Mouse (Mus musculus): Measurements from ENCODE around the gene Fau.

Fau gene

DNA sequence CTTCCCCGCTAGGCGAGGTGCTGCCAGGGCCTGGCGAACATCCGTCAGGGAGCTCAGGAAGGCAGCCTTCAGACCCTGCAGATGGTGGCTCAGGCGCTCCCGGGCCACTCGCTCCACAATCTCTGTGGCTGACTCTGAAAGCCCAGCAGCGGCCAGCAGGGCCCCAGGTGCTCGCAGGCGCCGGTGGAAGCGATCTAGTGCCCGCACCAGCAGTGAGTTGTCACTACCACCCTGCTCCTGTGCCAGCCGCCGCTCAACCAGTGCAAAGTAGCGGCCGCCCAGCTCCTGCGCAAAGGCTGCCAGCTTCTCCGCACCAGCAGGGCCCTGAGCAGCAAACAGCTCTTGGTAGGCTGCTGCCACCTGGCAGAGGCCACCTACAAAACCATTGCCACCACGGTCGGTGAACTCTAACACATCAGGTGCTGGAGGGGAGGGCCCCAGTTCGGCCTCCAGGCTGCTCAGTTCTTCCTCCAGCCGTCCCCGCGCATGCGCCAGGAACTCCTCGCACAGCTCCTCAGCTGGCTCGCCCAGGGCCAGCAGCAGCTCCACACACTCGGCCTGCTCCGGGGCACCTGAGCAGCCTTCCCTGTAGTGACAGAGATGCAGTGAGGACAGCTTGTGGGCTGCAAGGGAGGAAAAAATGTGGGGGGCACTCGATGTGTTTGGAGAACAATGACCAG is 13.1 kb downstream of the Fau start:
- DNase-seq (ENCODE audit: low read depth, low spot score) = no peak

DNA sequence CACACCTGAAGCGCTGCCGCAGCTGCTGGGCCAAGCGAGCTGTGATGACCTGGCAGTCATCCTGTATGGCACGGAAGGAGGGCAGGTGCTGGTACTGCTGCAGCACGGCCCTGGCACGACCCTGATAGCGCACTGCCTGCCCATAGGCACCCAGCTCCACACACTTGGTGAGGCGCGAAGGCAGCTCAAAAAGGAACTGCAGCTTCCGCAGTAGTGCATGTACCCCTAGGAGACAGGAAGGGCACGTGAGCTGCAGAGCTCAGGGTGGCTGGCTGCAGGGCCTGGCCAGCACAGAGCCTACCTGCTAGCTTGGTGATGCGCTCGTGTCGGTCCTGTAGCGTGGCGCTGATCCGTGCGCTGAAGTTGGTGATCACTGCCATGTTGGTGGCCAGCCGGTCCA is 13.6 kb downstream of the Fau start:
- no peak for DNase-seq (ENCODE audit: low read depth, low spot score)

DNA sequence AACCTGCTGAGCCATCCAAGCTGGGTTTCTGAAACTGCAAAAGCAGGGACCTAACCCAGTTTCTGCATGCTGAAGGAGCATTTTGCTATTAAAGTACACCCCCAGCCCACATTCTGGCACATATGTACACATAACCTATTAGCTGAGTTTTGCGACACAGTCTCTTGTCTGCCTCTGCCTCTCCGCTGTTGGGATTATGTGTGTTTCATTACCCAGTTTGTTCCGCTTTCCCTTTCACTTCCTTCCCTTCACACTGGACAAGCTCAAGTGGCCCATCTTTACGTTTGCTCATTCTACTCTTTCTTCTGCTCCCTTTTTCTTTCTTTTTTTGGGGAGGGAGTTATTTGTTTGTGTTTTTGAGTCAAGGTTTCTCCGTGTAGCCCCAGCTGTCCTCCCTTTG is 16.2 kb downstream of the Fau start:
- DNase-seq (ENCODE audit: low read depth, low spot score) = no peak

DNA sequence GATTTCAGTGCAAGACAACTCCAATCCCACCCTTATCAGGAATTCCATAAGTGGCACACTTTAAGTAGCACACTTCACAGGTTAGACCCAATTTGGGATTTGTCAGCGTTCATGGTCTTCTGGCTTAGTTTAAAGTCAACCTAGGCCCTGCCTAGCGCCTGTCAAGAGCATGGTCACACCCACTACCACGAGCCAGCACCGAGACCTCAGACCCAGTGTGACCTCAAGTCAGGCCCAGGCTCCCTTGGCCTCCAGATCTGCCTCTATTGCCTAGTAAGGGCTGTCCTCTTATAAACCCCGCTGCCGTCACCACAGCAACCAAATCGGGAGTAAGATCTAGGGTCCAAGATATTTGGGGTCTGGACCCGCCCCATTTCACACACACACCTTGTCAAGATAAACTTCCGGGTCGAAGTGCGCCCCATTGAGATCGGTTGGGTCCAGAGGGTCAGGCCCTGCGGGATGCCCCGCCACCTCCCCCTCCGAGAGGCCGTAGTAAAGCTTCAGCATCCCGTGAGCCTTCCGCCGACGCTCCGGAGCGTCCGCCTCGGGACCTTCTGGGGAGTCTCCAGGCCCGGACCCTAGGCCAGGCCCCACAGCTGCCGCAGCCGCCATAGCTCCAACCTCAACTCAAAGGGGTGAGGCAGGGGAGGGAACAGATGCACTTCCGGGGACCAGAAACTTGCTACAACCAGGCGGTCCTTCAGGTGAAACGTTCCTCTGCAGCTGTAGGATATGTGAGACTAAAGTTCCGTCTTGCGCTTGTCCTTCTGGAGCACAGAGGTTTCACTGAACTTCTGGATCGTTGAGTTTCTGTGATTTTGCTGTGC is 19.1 kb downstream of the Fau start, which contains the start of gene Vps51:
TSS of gene Vps51 (minus strand) at position 668 of the 830 bp plus-strand sequence.
- DNase-seq (ENCODE audit: low read depth, low spot score) = peak; percentile 87

DNA sequence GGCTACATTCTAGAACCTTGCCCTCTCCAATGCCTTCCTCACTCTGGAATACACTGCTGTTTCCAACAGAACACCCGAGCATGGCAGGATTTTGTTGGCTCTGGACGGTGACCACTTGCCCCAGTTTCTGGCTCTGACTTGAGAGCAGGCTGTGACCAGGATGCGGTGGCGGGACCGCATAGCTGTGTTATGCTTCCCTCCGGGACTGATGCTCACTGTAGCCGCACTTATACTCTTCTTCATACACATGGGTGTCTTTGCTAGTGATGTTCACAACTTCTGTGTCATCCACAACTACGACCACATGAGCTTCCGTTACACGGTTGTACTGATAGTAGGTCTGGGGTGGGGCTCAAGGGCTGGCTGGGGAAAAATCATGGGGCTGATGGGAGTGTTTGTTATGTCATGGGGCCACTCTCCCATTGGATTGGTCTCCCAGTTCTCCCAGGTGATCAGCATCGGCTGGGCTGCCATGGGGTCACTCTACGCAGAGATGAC is 22.4 kb downstream of the Fau start, which contains the start of gene Tmem262:
TSS of gene Tmem262 (plus strand) at position 51 of the 498 bp plus-strand sequence.
- DNase-seq (ENCODE audit: low read depth, low spot score) = no peak

DNA sequence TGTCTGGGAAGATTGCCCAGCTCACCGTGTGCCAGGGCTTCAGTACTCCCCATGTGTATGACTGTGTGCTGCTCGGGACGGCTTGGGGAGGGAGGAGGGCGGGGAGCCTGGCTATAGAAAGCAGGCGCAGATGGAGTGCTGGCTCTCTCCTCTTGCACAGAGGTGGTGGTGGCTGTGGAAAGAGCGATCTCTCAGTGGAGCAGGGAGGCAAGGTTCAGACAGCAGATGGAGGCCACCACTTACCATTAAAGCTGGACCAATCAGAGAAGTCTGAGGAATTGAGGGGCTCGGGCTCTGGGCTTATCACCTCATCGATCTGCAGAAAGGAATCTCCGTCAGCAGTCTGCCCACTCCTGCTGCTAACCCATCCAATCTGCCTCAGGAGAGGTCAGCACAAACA is 24.5 kb downstream of the Fau start, which contains the start of gene Gm28374:
TSS of gene Gm28374 (minus strand) at position 101 of the 400 bp plus-strand sequence.
- DNase-seq (ENCODE audit: low read depth, low spot score) = no peak

DNA sequence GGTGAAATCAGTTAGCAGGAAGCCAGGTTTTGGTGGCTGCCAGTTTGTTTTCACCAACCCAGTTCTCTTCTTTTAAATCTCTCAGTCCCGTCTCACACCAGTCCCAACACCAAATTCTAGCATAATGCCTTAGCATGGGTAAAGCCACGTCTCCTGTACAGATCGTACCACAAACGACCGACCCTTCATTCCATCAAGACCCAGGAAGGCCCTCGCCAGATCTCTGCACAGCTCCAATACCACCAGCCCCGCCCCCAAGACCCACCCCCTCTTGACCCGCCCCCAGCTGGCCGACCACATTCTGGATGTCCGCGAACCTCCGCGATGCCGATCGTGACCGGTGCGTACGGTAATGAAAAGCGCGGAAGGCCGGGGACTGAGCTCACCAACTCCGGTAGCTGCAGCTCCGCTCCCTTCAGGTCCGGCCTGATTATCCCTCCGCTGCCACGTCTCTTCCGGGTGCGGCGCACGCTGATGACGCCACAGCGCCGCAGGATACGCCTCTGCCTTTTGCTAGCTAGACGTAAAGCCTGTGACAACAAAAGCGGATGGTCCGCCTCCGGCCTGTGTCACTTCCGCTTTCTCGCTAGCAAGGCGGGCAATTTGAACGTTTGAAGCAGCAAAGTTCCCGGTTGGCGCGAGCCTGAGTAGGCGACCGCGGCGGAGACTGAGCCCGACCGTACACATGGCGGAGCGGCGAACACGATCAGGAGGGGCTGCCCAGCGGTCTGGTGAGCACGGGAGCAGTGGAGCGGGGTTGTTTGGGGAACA is 27.0 kb downstream of the Fau start, which contains the start of the genes Zfpl1 and Cdca5:
TSS of gene Zfpl1 (minus strand) at position 479 of the 771 bp plus-strand sequence.
TSS of gene Cdca5 (plus strand) at position 506 of the 771 bp plus-strand sequence.
- DNase-seq (ENCODE audit: low read depth, low spot score) = peak; percentile 99

DNA sequence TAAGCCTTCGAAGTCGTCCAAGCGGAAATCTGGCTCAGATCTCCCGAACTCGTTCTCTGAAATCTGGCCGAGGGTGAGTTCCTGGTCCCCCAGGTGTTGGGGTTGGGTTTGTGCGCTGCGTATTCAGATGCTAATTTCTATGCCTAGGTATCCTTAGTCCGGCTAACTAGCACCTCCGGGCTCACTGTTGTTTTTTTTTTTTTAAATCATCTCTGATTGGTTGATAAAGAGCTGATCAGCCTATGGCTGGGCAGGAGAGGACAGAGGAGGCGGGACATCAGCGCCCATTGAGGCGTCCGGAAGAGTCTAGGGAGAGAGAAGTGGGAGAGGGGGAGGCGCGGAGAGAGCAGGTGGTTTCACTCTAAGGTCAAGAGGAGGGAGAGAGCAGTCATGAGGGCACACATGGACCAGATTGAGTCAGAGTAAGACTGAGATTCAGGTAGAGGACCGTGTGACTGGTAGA is 27.8 kb downstream of the Fau start:
- peak; percentile 79 for DNase-seq (ENCODE audit: low read depth, low spot score)

DNA sequence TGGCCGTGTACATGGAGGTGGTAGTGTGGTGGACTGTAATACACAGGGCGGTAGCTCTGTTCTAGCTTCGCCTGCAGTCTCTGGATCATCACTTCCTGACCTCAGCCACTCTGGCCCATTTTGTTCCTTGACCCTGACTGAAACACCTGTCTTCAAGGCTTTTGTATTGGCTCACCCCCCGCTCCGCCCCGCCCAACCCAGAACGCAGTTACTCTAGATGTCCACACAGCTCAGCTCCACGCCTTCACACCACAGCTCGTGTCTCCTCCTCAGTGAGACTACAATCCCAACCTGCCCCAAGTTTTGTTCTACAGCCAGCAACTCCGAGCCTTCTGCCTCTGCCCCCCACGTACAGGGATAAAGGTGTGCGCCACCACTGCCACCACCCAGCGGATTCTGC is 31.2 kb downstream of the Fau start:
- DNase-seq (ENCODE audit: low read depth, low spot score) = no peak

DNA sequence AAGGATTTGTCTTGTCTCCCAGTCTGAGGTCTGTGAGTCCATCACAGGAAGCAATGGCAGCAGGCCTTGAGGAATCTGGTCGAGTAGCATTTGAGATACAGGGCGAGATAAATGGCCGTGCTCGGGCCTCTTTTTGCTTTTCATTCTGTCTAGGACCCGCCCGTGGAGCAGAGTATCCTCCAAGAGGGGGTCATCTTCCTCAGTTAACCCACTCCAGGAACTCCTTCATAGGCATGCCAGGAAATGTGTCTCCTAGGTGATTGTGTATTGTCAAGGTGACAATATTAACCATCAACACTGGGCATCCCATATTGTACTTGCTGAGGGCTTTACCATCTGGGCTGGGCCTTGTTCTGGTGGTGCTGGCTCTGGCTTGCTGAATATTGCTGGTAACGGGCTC is 36.5 kb downstream of the Fau start, which contains the start of gene AC131692.1:
TSS of gene AC131692.1 (plus strand) at position 301 of the 400 bp plus-strand sequence.
- DNase-seq (ENCODE audit: low read depth, low spot score) = no peak

DNA sequence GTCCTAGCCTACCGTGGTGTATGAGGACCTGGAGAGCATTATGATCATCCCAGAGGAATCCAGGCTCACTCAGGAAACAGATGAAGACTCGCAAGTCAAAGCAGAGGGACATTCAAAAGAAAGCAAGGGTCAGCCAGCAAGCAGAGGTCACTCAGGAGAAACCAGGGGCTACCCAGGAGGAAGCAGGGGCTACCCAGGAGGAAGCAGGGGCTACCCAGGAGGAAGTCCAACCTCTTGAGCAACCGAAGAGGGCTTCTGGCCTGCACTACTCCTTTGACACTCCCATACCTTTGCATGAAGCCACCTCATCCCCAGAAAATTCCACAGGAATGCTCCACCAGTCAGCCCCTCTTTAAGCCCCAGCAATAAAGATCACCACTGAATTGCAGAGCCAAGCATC is 40.2 kb downstream of the Fau start:
- DNase-seq (ENCODE audit: low read depth, low spot score) = no peak

DNA sequence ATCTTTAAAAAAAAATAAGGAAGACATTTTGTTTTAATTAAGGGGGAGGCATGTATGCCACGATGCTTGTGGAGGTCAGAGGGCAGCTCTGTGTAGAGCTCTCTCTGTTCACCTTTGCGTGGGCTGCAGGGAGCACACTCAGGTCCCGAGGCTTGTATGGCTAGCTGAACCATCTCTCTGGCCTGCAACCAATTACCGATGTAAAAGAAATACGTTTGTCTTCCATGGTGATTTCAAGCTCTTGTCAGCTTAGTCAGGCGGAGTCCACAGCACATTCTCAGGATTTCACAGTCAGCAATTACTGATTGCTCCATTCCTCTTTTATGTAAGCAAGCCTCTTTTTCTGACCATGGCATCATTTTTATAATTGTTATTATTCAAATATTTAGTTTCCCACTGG is 43.5 kb downstream of the Fau start:
- no peak for DNase-seq (ENCODE audit: low read depth, low spot score)

DNA sequence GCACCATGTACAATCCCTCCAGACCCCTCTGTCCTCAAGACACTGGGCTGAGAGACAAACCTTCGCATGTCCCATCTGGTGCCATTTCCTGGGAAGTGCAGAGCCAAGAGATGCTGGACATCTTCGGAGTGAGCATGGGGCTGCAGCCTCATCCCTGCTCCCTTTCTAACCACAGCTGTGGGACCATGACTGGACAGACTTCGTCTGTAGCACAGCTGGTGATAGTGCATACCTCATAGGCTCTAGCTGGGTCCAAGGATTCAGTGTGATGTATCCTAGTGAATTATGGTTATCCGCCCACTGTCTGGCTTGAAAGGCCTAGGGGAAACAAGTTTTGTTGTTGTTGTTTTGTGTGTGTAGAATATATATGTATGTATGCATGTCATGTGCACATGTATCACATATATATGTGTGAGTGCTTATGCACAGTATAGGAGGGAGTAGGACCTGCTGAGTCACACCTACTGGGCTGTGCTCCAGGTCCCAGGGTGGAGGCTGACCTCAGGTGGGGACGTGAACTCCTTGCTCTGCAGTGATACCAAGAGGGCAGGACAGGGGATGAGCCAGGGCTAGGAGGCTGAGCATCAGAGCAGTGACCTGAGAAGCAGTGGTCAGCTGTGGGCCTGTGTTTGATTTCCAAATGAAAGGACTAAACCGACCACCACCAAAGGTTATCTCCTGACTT is 44.7 kb downstream of the Fau start:
- DNase-seq (ENCODE audit: low read depth, low spot score) = no peak

DNA sequence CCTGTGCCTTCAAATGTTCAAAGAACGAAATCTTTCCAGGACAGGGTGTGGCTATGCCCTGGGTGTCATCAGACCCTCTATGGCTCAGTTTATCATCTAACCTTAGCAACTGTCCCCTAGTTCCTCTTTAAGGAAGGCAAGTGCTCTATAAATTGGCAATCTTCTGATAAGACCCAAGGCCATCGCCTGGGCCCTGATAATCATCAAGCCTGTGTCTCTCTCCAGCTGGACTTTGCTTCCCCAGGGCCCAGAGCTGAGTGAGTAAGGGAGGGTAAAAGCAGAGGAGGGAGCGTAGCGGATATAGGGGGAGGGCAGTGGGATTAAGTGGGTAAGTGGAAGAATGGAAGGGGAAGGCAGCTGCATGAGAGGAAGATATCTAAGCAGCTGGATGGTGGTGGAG is 46.8 kb downstream of the Fau start:
- DNase-seq (ENCODE audit: low read depth, low spot score) = no peak

DNA sequence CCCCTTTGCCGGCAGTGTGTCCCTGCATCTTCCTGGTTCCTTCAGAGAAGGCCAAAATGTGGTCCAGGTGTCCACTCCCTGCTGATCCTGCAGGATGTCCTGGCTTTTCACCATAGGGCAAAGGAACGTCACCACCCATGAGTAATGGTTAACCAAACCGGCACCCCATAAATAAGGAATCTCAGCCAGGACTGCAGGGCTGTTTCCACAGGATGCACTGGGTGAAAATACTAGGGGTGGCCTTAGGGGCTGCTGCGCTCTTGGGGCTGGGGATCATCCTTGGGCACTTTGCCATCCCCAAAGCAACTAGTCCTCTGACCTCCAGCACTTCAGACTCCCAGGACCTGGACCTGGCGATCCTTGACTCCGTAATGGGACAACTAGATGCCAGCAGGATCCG is 47.9 kb downstream of the Fau start, which contains the start of gene Naaladl1:
TSS of gene Naaladl1 (plus strand) at position 197 of the 400 bp plus-strand sequence.
- no peak for DNase-seq (ENCODE audit: low read depth, low spot score)

Measured in forelimb bud, embryonic 11.5 days (tissue).